10 mouse cellular contexts compared by ENCODE assay signal in genomic region chr3:84428994-84429725, GRCm38 (mm10). TPM values are rescaled to one million over a fixed set of nuclear protein-coding genes. Genes with fewer than 3 reads are reported as not detected.
A peak's percentile ranks its signal among the peaks of the same experiment; 100 is the strongest.
DNase-seq lines count a peak whose midpoint lies in the region; ATAC-seq lines count a peak whose summit lies in the region.
"Had no signal": no experiment of that assay in that cellular context is flagged by ENCODE, and none has a peak within 500 bp of the region (broad histone marks: within the 10 kb centered on the region; RNA-seq: fewer than 3 reads in every experiment).

No protein-coding gene starts in this region.

- no peaks in the 10 kb centered on the region for H3K9me3 ChIP-seq in forebrain, embryonic 16.5 days (ENCODE audit: control insufficient read depth, low read length)

- DNase-seq in gastrocnemius, adult 18-20 months (ENCODE audit: low spot score), result peak; percentile 55
- DNase-seq in gastrocnemius, postnatal 4 days (ENCODE audit: low spot score in 2 of 2), result no peak
- peak; percentile 34 to 43 for DNase-seq in adrenal gland, adult 18-20 months (ENCODE audit: low spot score in 2 of 2)
- peak; percentile 47 for DNase-seq in kidney, adult 18-20 months
- DNase-seq in lung, postnatal 14 days, result peak; percentile 29
- DNase-seq in testis, postnatal 14 days (ENCODE audit: low spot score), result no peak
- no peak for DNase-seq in embryo, embryonic 9.5 days (ENCODE audit: extremely low spot score)

- H3K9ac ChIP-seq in forebrain, embryonic 16.5 days (replicated peaks; ENCODE audit: low read depth, low read length), result no peak overlapping the region
- H3K9ac ChIP-seq: hindbrain, embryonic 14.5 days had no signal

- 94% methylated on average over 12 of the region's 12 CpGs for WGBS in forebrain, embryonic 16.5 days

- H3K36me3 ChIP-seq in forebrain, embryonic 16.5 days (ENCODE audit: control insufficient read depth, insufficient read depth), result no peaks in the 10 kb centered on the region

- no peak overlapping the region for H3K27ac ChIP-seq in forebrain, embryonic 16.5 days (ENCODE audit: low read length)
- H3K27ac ChIP-seq: hindbrain, embryonic 14.5 days; macrophage had no signal

- no peak overlapping the region for H3K4me3 ChIP-seq in forebrain, embryonic 16.5 days (replicated peaks; ENCODE audit: low read length)

- no peaks in the 10 kb centered on the region; the same call in 1 of the 2 replicates for H3K4me1 ChIP-seq in forebrain, embryonic 16.5 days (replicated peaks; ENCODE audit: control insufficient read depth, insufficient read depth, low read length)

- no peak for ATAC-seq in forebrain, embryonic 16.5 days

- no peaks in the 10 kb centered on the region for H3K27me3 ChIP-seq in forebrain, embryonic 16.5 days (replicated peaks; ENCODE audit: control insufficient read depth, insufficient read depth, low read length)

- no peak overlapping the region for H3K4me2 ChIP-seq in forebrain, embryonic 16.5 days (ENCODE audit: low read length)
- H3K4me2 ChIP-seq: hindbrain, embryonic 14.5 days had no signal

RNA-seq across cellular contexts. Expression of gene Fhdc1, which starts 51.1 kb away (rescaled TPM):
- total RNA-seq in gastrocnemius, adult 18-20 months (2021), result under 1 TPM; 0.21 to 0.80 TPM
- total RNA-seq in gastrocnemius, postnatal 4 days (2021), result 1 to 10 TPM; 3.3 to 4.5 TPM
- total RNA-seq in adrenal gland, adult 18-20 months (2021), result 1 to 10 TPM; 3.6 to 4.6 TPM
- polyA plus RNA-seq in forebrain, embryonic 16.5 days (2015; fragmentation: Nextera tagmentation; extraction: Ambion mirVana), result 1.8 and 3.2 TPM in 2 replicates

Comparison
In these comparisons a context has a peak if more than half of its experiments do, and no peak if none do; other contexts are left out.
1. DNase-seq: peak in gastrocnemius, adult 18-20 months (single experiment), adrenal gland, adult 18-20 months (2 of 2), kidney, adult 18-20 months (single experiment) and lung, postnatal 14 days (single experiment); none in gastrocnemius, postnatal 4 days (0 of 2), testis, postnatal 14 days (single experiment) and embryo, embryonic 9.5 days (single experiment).